Mouse (Mus musculus) urinary bladder, postnatal 4 days (tissue): Measurements from ENCODE around the gene Pqbp1.
"Not testable (repeated sequence)": the region's sequence is repeated elsewhere in the genome, so short reads cannot be mapped to it uniquely, and the experiment has no call there.

ENCODE experiments used
- DNase-seq, 2 experiments: peaks; one replicate each; pipeline ENCODE4 v3.0.0; 2021 to 2022; ENCODE audit warnings: low spot score in 2 of 2

Gene Pqbp1

DNA sequence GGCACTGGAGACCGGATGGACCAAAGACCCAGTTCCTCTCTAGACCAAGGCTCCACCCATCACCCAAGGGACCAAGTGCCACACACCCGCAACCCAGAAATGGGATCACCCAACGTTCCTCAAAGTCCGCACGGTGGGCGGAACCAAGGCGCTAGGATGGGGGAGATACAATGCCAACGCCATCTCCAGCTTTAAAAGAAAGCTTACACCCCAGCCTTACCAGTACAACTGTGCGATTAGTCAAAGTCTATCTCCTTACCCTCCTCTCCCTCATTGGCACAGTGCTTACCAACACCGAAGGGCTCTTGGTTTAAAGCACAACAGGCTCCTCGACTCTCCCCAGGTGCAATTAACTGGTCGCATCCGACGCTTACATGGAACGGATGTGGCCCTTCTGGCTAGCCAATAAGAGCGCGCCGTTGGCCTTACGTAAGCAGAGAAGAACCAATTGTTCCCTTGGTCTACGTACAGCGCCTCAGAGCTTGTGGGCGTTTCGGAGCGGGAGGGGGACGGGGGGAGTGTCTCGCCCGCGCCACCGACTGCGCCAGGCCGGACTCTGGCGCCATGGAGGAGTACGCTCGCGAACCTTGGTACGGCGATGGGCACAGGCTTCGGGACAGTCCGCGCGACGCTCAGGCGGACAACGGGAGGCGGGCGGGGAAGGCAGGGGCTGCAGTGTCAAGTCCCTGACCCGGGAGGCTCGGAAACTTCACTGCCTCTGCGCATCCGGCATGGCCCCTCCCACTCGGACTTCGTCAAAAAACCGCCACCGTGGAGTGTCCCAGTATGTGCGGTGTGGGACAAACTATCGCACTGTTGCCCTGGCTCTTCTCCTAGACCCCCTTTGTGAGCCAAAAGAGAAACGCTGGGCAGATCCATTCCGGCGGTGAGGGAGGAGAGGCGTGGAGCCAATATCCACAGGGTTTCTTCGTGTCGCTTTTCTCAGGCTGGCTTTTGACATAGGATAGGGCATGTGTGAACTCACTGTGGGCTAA is at the start of gene Pqbp1, which contains the start of gene Timm17b:
TSS of gene Pqbp1 (minus strand) at position 390 of the 995 bp plus-strand sequence.
TSS of gene Timm17b (plus strand) at position 478 of the 995 bp plus-strand sequence.
- DNase-seq: peak; percentile 76 to 88

- DNase-seq: peak; percentile 91 to 93
Observed at GRCm38 (mm10) chrX:7947900-7948492, 48.9 kb upstream of the Pqbp1 start.

- no peak for DNase-seq
Observed at GRCm38 (mm10) chrX:7947108-7947899, 48.2 kb upstream of the Pqbp1 start, which contains the start of gene Hdac6. Gene Hdac6 (minus strand): TSS chrX:7947889.

DNA sequence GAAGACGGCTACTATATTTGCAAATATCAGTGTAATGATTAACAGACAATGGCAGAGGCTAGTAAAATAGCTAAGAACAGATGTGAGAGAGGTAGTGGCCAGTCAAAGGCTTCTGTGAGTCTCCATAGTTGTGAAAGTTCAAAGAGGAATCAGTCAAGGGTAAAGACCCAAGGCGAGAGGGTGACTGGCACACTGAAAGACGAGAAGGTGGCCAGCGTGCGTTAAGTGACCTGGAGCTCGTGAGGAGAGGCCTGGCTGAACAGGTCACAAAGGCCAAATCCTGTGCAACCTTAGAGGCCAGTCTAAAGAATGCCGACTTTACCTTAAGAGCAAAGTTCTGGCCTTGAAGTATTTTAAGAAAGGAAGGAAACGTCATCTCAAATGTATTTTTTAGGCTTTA is 46.5 kb upstream of the Pqbp1 start:
- no peak for DNase-seq

DNA sequence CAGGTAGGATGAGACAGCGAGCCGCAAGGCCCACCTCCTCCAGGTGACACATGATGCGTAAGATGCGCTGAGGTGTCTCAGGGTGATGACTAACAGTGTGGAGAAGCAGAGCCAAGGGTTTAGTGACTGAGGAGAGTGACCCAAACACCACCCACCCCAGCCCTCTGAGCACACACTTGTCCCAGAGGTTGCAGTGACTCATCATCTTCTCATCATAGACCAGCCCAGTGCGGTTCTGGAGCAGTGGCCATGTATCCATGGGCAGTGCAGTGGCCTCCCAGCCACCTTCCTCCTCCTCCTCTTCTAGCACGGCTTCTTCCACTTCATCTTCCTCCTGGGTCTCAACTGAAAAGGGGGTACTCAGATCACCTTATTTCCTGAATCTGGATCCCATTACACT is 38.6 kb upstream of the Pqbp1 start:
- no peak for DNase-seq

GRCm38 (mm10) chrX:7936874-7937273 is 37.8 kb upstream of the Pqbp1 start:
- DNase-seq: no peak

DNA sequence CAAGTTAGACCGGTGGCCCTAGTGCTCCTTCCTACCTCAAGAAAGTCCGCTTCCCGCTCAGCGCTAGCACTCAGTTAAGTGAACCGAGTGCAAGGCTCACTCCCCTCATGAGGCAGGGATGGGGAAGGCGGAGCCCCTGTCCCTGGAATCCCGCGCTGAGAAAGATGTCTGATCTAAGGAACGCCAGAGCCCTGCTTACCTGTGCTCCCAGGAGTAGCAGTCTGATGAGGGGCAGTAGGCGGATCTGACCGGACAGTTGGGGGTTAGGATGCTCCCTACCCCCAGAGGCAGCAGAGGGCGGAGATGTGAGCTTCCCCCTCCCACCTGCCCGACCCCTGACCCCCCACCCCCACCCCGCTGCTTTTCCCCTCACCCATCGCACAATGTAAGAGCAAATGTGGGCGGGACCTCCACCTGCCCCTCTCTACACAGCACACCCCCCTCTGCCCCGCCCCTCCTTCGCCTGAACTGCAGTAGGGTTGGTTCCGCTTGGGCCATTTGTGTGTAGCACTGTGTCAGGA is 29.3 kb upstream of the Pqbp1 start, which contains the start of gene Eras:
TSS of gene Eras (minus strand) at position 338 of the 521 bp plus-strand sequence.
- no peak for DNase-seq

- DNase-seq: no peak
Observed at GRCm38 (mm10) chrX:7927116-7927515, 28.0 kb upstream of the Pqbp1 start.

DNA sequence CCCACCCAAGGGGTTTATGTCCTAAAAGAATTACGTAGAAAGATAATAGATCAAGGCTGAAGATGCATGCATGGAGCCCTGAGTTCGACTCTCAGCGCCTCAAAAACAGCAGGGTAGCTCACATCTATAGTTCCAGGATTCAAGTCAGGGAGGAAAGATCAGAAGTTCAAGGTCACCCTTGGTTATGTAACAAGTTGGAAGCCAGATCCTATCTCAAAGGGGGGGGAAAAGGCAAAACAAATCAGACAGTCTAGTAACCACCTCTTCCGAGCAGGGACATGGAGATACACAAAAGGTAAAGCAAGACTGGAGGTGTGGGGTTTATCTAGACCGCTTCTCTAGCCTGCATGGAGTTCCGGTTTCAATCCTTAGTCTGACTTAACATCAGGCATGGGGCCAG is 27.2 kb upstream of the Pqbp1 start:
- no peak for DNase-seq

- no peak for DNase-seq
Observed at GRCm38 (mm10) chrX:7922032-7922431, 23.0 kb upstream of the Pqbp1 start.

DNA sequence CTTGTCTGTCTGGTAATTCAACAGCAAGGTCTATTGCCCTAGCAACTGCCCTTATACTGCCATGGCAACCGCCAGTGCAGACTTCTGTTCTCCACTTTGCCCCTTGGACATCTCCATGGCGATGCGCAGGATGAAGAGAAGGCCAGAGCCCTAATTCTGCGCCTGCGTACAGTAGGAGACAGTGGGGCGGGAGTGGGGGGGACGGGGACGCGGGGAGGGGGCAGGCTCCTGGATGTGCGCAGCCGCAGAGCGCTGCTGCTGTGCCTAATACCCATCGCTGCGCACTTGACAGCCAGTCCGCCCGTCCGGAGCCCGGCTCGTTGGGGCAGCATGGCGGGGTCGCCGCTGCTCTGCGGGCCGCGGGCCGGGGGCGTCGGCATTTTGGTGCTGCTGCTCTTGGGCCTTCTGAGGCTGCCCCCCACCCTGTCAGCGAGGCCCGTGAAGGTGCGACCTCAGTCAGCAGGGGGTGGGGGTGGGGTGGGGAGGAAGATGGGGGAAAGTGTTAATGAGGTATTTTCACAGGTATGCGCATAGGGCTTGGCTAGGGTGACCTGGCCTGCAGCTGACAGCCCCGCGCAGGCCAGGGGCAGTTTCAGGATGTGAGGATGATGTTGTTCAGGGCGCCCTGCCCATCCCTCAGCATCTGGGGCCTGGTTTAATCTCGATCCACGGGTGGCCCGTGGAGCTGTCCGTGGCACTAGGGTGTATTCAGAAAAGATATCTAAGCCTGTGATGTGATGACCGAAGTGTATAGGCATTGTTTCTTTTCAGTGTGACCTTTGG is 20.7 kb upstream of the Pqbp1 start, which contains the start of gene Pcsk1n:
TSS of gene Pcsk1n (plus strand) at position 222 of the 783 bp plus-strand sequence.
- no peak for DNase-seq

DNA sequence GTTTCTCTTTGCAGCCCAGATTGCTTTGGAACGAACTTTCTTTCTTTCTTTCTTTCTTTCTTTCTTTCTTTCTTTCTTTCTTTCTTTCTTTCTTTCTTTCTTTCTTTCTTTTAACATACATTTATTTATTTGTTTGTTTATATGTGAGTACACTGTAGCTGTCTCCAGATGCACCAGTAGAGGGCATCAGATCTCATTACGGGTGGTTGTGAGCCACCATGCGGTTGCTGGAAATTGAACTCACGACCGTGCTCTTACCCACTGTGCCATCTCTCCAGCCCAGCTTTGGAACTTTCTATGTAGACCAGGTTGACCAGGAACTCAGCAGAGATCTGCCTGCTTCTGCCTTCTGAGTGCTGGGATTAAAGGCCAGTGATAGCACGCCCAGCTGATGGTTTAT is 18.9 kb upstream of the Pqbp1 start:
- not testable (repeated sequence) for DNase-seq

GRCm38 (mm10) chrX:7915669-7916068 is 16.6 kb upstream of the Pqbp1 start:
- not testable (repeated sequence) for DNase-seq

DNA sequence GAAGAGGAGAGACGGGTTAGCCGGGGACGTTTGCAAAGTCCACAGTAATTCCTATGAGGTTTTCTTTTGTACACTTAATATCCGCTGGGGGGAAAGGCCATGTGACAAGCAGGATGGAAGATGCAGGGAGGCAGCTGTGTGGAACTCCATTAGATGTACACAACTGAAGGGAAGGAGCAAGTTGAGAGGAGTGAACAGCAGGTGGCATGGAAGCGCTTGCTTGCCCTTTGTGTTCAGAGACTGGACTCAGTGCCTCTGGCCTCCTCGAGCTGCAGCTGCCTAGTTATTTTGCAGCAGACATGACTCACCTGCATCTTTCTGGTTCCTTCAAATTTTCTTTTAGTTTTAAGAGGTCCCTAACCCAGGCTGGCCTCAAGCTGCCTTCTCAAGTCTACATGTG is 11.4 kb upstream of the Pqbp1 start:
- DNase-seq: no peak

DNA sequence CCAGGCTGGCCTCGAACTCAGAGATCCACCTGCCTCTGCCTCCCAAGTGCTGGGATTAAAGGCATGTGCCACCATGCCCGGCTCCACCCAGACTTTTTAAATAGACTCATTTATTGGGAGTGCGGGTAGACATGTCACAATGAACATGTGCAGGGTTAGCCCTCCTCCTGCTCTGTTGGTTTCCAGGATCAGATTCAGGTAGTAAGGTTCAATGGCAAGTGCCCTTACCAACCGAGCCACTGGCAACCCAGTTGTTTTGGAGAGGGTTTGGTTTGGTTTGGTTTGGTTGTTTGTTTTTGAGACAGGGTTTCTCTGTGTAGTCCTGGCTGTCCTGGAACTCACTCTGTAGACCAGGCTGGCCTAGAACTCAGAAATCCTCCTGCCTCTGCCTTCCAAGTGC is 10.2 kb upstream of the Pqbp1 start, which contains the start of gene Gm10490:
TSS of gene Gm10490 (plus strand) at position 301 of the 400 bp plus-strand sequence.
- DNase-seq: not testable (repeated sequence)

GRCm38 (mm10) chrX:7907735-7908134 is 8.7 kb upstream of the Pqbp1 start, which contains the start of gene Gm10491:
Gene Gm10491 (minus strand): TSS chrX:7907835.
- DNase-seq: no peak

- DNase-seq: no peak
Observed at GRCm38 (mm10) chrX:7904441-7904840, 5.4 kb upstream of the Pqbp1 start.

GRCm38 (mm10) chrX:7898211-7898610 is 858 bp downstream of the Pqbp1 start:
- no peak for DNase-seq

- DNase-seq: peak; percentile 77 to 79
Observed at GRCm38 (mm10) chrX:7883841-7884567, 15.1 kb downstream of the Pqbp1 start, which contains the start of gene Slc35a2. Gene Slc35a2 (plus strand): TSS chrX:7884028.

- DNase-seq: peak in 1 of 2 experiments; percentile 39
Observed at GRCm38 (mm10) chrX:7879819-7880218, 19.2 kb downstream of the Pqbp1 start.
